Mouse (Mus musculus): ENCODE results near the gene Selenof. TPM values are rescaled to one million over a fixed set of nuclear protein-coding genes. Genes with fewer than 3 reads are reported as not detected.
"Not testable (repeated sequence)": the region's sequence is repeated elsewhere in the genome, so short reads cannot be mapped to it uniquely, and the experiment has no call there.

Gene Selenof
- total RNA-seq, 2 experiments from 2014 or later, result 136 to 148 TPM

DNA sequence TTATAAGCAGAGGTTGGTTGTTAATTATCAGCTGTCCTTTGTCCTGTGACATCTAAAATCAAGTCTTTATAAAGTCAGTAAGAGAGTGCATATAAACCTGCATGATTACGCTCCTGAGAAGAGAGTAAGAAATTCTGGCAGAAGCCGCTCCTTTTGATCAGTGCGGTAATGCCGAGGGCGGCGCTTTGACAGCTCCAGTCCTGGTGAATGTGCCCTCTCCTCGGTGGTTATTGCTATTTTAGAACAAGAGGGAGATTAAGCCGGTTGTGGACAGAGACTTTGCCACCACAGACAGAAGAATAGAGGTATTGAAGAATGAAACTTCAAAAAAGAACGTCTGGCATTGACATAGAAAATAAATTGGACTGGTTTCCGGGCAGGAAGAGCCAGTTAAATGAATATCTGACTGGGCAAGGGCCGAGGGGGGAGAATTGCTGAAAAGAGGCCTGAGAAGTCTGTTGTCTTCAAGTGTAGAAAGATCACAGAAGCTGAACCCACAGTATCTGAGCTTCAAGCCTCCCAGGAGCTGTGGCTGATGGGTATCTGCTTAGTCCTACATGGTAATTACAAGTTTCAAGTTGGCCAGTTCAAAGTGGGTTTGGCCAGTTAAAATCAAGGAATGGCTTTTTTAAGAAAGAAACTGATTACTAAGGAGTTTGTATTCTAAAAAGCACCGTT lies 27.8 kb downstream of the Selenof start:
- no peak for DNase-seq

DNA sequence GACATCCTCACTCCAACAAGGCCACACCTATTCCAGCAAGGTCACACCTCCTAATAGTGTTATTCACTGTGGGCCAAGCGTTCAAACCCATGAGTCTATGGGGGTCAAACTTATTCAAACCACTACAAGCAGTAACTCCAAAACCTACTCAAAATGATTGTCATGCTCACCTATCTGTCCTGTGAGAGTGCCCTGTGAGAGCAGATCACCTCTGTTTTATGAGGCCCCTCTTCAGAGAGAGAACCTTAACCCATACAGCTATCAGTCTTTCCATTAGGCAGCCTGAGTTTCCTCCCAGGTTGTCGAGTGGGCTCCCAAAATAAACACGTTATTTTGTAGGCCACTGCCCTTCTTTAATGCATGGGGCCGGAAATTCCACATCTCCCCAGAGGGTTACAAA lies 32.3 kb downstream of the Selenof start:
- no peak for DNase-seq

DNA sequence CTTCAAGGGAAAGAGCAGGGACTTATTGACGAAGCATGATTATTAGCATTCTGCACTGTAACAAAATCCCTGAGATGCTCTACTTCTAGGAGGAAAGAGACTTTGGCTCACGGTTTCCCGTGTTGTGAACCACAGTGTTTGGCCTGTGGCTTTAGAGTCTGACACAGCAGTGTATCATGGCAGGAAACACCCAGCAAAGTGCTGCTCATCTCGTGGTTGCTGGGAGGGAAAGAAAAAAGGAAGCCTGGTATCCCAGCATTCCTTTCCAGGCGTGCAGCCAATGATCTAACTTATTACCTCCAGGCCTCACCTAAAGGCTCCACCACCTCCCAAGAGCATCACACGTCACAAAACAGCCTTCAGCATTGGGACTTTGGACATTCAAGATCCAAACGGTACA lies 32.7 kb downstream of the Selenof start:
- DNase-seq, result no peak

DNA sequence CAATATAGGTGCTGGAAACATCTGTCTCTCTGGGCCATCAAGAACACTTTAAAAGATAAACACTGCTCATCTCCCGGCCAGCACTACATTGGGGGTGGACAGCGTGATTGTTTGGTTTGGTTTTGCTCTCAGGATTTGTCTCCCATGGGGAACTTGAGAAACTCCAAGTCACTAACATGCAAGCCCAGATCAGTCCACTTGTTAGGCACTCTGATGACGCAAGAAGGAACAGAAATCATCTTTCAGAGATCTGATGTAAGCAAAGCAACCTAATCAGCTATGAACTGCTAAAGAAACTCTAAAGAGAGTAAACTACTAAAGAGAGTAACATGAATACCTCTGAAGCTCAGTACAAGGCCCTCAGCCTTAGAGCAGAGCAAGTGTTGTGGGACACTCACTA lies 33.5 kb downstream of the Selenof start:
- no peak for DNase-seq

DNA sequence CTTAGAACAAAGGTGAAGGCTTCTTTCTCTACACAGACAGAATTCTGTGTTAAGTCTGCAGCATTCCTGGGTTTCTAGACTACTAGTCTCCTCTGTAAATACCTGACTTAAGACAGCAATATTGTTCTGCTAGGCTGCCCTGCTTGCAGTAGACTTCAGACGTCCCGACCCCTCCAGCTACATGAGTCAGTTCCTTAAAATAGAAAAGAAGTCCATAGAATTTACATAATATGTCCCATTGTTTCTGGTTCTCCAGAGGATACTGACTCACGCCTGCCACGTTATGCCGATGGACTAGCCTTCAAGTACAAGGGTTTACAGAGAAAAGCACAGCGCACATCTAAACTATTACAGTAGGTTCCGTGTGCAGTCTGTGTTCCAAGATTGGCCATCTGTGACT lies 34.1 kb downstream of the Selenof start:
- no peak for DNase-seq

DNA sequence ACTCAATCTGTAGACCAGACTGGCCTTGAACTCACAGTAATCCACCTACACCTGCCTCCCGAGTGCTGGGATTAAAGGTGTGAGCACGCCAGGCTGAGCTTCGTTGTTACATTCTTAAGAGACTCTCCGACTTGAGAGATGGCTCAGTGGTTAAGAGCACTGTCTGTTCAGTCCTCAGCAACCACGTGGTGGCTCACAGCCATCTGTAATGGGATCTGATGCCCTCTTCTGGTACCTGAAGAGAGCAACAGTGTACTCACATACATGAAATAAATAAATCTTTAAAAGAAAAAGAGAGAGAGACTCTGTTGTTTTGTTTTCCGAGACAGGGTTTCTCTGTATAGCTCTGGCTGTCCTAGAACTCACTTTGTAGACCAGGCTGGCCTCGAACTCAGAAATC lies 35.7 kb downstream of the Selenof start:
- DNase-seq, result not testable (repeated sequence)

DNA sequence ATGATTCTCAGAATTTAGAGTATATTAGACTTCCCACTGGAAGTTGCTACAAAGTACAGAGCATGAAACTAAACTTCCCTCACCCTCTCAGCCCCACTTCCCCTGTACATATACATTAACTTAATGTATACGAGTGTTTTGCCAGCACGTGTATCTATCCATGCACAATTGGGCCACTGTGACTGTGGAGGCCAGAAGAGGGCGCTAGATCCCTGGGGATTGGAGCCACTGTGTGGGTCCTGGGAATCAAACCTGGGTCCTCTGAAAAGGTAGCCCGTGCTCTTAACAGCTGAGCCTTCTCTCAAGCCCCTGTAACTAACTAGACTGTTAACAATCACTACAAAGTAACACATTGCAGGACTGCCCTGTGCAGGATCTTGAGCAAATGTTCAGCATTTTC lies 36.3 kb downstream of the Selenof start:
- no peak for DNase-seq

DNA sequence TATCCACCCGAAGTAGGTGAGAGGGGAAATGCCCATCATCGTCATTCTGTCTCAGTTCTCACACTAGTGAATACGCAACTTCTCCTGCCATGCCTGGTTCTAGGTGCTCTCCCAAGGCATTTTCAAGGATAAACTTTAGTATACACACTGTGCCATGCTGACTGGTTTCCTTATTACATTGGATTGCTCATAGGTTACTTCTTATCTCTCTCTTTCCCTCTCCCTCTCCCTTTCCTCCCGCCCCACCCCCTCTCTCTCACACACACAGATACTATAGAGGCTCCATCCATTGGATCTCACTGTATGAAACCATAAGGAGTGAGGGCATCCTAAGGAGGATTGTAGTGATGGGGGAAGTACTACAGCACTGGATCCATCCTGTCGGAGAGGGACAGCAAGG lies 38.0 kb downstream of the Selenof start:
- DNase-seq, result no peak

DNA sequence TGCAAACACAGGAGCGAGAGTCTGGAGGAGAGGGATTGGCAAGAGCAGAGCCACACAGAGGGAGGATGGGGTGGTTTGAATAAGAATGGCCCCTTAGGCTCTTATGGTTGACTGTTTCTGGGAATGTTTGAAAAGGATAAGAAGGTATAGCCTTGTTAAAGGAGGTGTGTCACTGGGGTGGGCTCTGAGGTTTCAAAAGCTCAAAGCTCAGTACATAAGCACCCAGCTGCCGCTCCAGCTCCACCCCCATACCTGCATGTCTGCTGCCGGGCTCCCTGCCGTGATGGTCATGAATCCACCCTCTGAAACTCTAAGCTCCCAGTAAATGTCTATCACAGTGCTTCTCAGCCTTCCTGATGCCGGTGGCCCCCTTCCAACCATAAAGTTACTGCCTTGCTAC lies 40.7 kb downstream of the Selenof start:
- DNase-seq, result no peak

DNA sequence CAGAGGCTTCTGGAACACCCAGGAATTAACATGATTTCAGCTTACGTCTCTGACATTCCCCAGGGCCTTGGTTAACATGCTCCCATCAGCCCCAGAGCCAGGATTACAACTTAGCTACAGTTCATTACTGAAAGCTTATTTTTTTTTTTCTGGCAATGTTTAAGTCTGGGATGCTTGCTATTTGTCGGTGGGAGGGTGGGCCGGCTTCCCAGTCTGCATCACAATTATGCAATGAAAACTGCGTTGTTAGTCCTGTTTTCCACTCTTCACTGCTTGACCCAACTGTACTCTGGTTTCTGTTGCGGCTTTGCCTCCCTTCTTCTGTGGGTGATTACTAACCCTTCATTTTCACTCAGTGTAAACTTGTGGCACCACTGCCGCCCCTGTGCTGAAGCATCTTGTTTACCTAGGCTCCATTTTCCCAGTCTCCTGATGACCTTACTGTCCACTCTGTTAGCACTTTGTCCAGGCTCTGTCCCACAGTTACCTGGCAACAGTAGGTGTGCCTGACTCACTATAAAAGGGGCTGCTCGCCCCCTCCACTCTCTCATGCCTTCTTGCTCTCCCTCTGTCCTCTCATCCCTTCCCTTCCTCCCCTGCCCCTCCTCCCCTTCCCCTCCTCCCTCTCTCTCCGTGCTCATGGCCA lies 41.6 kb downstream of the Selenof start:
- DNase-seq, result peak; percentile 40 to 50

DNA sequence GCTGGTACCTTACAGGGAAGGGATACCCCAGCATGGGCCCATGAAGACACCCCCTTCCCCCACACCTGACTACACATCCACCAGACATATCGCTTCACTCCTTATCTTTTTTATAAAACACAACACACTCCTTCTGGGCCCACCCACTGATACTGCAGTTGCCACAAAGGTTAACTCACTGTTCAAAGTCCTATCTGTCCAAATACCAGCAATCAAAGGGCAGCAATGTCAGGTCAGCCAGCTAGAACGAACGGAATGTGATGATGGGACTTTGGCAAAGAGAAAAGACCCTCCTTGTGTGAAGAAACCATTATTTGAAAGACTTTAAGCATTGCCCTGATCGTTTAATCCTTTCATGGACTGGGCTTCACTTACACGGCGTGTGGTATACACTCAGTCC lies 42.3 kb downstream of the Selenof start:
- no peak for DNase-seq

DNA sequence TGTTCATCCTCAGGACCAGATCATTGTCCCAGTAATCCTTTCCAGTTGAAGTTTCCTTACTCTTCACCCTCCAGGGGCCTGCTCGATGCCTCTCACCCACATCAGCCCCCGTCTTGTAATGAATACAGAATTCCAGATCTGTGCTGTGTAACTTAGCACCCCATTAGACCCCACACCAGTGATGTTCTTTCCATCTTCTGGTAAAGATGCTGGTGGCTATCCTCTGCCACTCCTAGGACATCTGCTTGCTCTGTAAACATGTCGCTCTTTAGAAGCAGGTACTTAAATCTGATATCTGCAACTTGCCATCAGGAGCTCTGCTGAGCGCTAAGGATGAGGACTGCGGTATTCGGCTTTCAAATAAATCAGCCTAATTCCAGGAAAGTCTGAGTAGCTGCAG lies 44.2 kb downstream of the Selenof start:
- DNase-seq, result no peak

DNA sequence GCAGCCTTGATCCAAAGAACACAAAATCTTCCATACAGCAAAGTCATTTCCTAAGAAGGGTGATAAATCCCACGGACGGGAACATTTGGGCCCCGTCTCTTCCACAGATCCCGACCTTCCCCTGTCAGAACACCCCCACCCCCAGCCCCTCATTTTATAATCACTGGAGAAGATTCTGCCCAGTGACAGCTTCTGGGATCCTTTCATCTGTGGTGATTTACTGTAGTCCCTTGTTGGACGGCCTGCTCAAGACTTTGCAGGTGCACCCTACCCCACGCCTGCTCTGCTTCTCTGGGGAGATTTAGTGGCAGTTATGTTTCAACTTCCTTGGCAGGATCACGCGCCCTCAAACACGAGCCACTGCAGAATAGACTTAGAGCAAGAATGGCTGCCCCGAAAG lies 44.6 kb downstream of the Selenof start:
- no peak for DNase-seq

DNA sequence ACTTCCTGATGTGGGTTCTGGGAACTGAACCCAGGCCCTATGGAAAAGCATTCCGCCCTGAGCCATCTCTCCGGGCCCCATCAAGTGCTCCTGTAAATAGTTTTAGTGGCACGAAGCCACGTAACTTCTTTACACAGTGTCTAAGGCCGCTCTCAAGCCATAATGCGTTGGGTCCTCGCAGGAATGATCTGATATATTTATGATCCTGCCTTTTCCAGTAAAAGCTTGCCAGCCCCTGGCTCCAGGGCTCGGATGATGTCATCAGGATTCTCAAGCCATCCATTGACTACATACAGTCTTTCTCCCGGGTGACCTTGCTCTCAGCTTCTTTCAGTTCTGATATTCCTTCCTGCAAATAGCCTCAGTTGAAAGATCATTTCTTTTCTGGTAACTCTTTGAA lies 45.4 kb downstream of the Selenof start:
- no peak for DNase-seq

DNA sequence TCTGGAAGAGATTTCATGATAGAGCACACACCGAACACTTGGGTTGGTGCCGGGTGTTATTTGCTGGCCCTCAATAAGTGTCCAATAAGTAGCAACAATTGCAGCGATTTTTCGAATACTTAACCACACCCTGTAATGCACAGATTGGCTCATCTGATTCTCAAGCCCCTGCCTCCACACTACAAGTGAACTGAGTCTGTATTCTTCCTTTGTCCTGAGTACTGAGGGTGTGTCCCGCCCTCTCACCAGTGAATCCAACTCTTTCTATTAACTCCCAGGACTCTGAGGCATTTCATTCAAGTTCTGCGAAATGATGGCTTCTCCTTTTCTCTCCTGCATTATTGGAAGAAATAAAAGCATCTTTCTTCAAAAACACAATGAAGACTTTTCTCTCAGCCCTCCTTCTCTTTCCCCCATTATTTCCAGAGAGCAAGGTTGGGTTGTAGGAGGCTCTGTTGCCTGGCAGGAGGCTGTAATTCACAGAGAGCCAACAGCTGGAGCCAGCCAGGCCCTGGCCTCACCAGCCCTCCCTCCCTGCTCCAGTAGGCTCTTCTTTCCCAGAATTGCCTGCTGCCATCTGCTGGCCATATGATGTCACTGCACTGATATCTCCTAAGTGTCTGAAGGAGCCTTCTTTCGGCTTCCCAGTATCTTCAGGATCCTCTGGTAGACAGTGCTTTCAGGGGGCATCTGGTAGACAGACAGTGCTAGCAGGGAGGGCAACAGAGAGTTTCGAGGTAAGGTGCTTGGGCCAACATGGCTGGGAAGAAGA lies 46.7 kb downstream of the Selenof start:
- peak; percentile 89 to 92 for DNase-seq

DNA sequence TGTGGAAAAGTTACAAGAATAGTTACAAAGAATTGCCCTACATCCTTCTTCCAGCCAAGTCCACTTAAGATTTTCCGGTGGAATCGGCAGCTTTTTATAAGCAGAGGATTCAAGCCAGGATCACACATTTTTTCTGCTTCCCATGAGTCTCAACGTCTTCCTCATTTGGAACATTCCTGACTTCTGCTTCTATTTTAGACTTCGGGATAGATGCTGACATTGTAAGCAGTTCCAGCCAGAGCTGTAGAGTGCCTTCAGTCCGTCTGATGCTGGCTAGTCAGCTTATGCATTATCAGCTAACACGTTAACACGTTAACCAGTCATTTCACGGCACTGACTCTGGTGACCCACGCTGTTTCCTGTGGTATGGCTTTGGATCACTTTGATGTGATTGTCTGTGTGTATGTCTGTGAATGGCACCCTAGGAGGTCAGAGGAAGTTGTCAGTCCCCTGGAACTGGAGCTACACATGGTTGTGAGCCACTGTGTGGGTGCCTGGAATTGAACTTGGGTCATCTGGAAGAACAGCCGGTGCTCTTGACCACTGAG lies 47.6 kb downstream of the Selenof start:
- DNase-seq, result peak; percentile 51 to 59

DNA sequence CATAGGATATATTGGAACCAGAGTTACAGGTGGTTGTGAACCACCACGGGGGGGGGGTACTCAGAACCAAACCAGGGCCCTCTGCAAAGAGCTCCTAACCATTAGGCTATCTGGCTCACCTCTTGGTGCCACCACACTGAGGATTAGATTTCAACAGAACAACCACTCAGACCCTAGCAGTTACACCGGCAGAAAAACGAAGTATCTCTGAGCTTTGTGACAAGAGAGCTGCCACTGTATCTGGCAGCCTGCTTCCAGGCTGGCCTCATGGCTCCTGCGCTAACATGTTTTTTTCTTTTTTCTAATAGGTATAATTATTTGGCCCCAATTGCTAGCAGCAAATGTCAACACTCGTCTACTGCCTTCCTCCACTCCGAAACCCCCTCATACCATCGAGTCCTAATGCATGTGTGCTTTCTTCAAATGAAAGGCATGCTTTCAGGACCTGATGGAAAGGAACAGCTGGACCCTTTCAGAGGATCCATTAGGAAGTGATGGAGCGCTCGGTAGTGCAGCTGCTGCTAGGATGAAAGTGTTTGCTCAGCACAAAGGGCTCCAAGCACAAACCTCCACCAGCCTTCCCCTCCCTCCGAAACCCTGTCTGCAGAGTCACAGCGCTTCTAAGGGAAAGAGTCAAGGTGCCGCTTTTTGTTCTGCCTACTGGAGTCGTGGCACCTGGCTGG lies 53.0 kb downstream of the Selenof start:
- DNase-seq, result no peak

DNA sequence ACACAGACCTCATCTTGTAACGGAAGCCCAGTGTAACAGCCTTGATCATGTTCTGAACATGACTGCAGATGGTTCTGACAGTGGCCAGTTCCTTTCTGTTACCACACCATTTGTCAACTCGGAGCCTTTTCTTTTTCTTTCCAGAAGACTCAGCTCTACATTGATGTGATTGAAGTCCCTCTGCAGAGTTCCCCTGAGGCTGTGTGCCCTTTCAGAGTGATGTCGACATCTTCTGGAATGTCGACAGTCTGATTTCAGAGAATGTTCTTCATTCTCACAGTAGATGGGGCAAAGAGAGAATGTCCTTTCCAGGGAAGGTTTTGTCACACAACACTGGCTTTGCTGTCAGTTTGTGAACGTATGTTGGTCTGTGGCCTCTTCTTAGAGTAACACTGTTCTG lies 55.6 kb downstream of the Selenof start:
- DNase-seq, result no peak

DNA sequence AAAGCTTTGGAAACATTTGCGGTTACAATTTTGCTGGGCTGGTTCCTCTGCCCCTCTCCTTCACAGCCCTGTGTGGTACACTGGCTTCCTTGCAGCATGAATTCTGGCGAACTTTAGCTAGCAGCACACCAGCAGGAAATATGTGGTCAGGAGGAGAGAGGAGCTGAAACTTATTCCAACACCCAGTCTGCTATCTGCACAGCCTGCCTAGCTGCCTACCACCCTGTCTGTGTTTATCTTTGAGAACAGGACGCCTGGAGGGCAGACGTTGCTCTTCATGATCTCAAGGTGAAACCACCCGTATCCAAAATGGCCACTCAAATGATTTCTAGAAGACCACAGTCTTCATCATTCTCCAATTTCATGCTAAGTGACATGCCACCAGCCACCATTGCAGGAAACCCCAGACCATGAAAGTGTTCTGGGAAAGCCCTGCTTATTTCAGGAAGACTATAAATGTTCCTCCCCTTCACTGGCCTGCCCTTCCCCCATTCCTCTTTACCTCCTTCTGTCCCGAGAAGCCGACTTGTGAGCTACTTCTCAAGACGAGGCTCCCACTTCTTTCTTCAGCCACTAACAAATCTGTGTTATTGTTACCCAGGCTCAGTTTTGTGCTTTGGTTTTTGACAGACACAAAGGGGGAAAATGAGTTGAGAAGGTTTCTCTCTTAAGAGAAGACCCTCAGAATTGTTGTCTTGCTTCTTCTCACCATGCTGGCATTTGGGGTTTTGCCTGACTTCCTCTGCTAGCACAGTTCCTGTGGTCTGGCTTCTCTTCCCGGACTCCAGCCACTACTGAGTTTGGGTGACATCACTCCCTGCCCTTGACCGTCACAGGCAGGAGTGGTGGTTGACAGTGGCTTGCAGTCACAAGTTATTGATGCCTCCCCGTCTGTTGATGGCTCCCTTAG lies 58.2 kb downstream of the Selenof start:
- DNase-seq, result peak in 1 of 2 experiments; percentile 43

DNA sequence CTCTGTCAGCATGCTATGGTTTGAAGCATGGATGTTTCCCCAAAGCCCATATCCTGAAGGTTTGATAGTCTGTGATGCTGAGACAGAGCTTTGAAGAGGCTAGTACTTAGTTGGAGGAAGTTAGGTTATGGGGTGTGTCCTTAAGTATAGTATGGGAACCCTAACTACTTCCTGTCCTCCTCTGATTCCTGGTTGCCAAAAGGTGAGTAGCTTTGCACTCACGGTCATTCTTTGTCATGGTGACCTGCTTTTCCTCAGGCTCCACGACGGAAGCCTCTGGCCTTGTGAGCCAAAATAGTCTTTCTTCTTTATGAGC lies 58.8 kb downstream of the Selenof start:
- DNase-seq, result no peak

DNA sequence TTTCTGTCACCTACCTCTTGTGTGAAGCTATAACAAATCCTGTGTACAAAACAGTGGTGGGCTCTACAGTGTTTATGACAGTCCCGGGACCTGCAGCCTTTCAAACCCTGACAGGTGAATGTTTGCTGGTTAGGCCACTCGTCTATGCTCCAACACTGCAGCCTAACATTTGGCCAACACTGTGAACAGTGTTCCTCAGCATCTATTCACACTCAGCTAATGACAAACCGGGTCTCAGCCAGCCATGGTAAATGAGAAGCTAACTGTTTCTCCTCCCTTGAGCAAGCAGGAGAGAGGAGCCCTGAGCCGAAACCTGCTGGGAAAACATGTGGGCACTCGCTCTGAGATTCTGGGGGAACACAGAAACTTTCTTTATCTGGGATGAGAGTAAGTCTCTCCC lies 65.1 kb downstream of the Selenof start:
- no peak for DNase-seq

DNA sequence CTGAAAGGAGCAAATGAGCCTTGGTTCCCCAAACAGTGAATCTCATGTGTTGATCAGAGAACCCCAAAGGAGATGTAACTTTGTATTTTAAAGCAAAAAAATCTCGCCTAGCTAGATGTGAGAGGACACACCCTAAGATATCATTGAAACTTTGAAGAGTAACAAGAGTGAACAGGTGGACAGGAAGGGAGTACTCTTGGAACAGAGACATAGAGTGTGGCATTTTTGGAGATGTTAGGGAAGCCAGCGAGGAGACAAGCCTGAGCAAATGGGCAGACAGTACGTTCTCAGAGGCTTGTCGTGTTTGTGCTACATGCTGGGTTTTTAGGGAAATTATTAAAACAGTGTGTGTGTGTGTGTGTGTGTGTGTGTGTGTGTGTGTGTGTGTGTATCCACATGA lies 68.0 kb downstream of the Selenof start:
- no peak for DNase-seq

Data from heart, adult 18-20 months (tissue).